Mouse (Mus musculus): ENCODE data around the gene Mycbpap. TPM values are rescaled to one million over a fixed set of nuclear protein-coding genes. Genes with fewer than 3 reads are reported as not detected.

The Mycbpap gene
- total RNA-seq, 1 experiment from 2014 or later, result 5.6 TPM

GRCm38 (mm10) chr11:94480382-94480781, 41.2 kb downstream of the Mycbpap start:
- DNase-seq, result no peak

DNA sequence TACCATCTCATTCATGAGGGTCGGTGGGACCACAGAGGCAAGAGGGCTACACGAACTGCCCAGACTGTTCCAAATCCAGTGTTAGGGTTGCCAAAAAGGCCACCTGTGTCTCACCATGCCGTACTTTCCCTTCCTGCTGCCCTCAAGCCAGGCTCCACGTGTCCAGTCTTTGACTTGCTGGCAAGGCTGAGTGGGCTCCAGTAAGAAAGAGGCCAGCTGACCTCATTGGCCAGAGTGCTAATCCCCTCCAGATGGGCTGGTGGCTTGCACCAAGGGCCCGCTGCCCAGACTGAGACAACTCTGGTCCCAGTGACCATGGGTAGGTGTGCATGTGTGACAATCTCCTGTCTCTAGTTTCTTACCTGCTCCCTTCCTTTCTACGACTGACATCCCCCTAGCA, 43.9 kb downstream of the Mycbpap start:
- DNase-seq, result no peak

DNA sequence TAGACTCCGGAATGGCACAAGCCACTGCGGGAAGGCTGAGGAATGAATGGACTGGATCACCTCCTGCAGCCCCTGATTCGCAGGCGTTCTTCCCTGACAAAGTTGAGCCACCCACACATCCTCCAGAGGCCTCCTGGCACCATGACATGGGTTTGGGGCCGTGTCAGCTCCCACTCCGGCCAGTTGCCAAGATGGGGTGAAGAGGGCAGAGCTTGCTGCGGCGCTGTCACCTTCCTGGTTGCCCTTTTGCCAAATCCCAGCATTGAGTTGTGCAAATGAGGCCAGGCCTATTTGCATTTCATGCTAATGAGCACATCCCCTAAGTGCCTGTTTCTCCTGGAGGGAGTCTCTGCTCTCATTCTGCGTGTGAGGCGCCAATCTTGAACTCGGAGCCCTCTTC, 45.8 kb downstream of the Mycbpap start:
- DNase-seq, result no peak

DNA sequence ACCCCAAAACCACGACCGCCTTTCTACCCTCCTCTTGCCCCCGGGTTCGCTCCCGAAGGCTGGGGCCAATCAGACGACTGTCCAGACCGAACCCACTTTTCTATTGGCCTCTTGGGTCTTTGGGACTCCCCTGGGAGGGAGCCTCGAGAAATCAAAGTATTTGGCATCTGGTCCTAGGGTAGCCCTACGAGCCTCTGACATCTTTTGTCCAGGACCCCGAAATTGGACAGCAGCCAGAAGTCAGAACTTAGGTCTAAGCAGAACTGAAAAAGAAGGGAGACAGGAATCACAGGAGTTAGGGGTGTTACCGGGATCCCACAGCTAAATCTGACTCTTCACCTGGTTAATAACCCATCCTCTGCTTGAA, 47.0 kb downstream of the Mycbpap start:
- no peak for DNase-seq

DNA sequence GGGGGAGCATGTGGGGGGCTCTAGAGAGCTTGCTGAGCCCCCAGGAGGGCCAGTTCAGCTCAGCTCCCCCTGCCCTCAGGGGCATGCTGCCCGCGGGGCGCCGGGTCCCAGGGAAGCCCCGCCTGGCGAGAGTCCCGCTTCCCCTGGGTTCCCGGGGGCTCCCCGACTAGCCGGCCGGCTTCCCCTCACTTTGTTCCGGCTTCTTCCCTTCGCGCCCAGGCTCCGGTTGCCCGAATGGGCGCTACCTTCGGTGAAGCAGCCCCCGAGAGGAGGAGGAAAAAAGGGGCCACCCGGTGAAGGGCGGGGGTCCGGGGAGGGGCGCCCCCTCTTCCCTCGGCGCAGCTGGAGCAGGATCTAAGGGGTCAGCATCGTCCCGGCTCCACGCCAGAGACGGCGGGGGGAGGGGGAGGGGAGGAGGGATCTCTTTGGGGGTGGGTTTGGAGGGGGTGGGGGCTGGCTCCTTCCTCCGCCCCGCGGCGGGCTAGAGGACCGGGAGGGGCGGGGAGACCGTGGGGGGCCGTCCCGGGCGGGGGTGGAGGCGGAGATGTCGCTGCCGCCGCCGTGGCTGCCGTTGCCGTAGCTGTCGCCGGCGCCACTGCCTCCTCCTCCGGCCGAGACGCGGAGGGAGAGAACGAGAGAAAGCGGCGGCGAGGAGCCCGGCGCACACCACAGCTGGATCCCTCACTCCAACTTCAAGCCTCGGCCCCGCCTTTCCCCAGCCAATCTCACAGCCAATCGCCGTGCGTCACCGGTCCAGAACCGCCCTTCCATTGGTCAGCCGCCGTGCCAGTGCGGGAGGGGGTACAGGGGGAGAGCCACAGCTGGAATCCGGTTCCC, 47.6 kb downstream of the Mycbpap start, which contains the start of gene Cacna1g:
TSS of gene Cacna1g (minus strand) at position 492 of the 837 bp plus-strand sequence.
- DNase-seq, result peak; percentile 95

- DNase-seq, result no peak
Observed at GRCm38 (mm10) chr11:94472916-94473706, 48.4 kb downstream of the Mycbpap start.

GRCm38 (mm10) chr11:94472585-94472915, 49.0 kb downstream of the Mycbpap start:
- DNase-seq, result no peak

- DNase-seq, result no peak
Observed at GRCm38 (mm10) chr11:94471740-94472584, 49.6 kb downstream of the Mycbpap start.

DNA sequence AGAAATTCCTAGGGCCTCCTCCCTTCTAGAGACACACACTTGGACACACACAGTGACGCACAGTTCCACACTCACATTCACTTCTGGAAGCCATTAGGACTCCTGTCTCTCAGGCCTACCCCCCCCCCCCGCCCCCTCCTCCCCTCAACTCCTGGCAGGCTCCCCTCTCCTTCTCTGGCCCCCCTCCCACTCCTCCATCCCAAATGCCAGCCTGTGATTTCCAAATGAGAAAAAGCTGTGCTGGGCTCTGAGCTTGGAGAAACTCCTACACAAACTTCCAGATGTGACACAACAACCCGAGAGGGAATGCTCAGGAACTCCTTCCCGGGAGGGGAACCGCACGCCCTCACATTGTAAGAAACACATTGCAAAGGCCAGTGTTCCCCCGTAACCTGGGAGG, 51.2 kb downstream of the Mycbpap start:
- no peak for DNase-seq

- no peak for DNase-seq
Observed at GRCm38 (mm10) chr11:94469136-94470064, 52.1 kb downstream of the Mycbpap start.

DNA sequence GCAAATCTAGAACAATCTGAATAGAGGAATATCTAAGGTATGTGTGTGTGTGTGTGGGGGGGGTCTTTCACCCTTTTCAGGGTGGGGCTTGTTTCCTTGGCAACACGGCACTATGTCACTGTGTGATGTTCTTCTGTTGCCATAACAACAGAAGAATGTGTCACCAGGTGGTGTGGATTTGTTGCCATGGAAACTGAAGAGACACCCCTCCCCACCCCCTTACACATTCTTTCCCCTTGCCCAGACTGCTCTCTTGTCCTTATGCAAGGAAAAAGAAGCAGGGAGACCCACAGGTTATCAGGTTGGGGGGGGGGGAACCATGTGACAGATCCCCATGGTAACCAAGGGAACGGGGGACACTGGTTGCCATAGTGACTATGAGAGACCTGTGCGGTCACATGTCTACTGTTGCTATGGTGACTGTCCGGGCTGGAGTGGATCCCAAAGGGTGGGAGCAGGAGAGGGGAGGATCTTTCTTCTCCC, 52.9 kb downstream of the Mycbpap start:
- DNase-seq, result no peak

DNA sequence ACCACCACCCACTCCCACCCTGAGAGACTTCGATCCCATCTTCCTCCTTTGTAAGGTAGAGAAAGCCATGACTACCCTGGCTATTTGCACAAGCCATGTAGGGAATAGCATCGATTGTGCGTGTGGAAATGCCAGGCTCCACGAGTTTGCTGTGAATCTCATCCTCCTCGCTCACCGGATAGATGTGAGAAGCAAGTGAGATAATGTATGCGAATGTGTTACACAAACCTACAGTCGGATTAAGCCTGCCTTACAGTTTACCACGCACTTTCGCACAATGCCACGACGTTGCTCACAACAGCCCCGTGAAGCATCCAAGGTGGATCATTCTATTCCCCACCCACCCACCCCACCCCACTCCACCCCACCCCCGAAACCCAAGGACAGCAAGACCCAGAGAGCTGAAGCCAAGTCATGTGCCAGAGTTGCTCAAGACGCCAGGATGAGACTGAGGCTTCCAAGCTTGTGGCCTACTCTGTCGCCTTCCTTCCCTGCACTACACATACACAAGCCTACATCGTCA, 55.1 kb downstream of the Mycbpap start:
- DNase-seq, result no peak

- DNase-seq, result no peak
Observed at GRCm38 (mm10) chr11:94464170-94464569, 57.4 kb downstream of the Mycbpap start.

DNA sequence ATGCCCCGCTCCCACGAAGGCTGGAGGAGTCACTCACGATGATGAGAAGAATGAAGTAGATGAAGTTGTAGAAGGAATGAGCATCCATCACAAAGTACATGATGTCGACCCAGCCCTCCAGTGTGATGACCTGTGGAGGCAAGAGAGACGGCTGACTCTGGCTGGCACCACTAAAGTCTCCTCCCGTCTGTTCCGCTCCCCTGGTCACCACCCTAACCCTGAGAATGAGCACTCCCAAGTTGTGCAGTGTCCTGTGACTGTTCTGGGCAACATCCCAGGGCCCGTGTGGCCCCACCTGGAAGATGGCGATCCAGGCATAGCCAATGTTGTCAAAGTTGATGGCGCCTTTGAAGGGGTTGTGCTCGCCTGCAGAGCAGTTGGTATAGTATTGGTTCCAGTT, 59.7 kb downstream of the Mycbpap start:
- no peak for DNase-seq

DNA sequence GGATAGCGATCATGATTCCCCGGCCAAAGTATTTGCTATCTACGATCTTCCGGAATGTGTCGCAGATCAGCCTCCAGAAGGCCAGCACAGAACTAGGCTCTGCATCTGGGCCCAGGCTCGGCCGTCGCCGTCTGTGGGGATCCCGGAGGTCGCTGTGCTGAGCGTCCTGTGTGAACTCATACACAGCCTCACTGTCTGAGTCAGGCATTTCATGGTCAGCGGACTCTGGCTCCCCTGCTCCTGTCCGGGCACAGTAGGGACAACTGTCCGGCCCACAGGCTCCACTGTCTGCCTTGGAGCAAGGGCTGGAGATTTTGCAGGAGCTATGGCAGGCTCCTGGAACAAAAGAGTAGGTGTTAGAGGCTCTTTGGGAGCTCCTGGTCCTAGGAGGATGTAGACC, 64.5 kb downstream of the Mycbpap start:
- DNase-seq, result peak; percentile 55

DNA sequence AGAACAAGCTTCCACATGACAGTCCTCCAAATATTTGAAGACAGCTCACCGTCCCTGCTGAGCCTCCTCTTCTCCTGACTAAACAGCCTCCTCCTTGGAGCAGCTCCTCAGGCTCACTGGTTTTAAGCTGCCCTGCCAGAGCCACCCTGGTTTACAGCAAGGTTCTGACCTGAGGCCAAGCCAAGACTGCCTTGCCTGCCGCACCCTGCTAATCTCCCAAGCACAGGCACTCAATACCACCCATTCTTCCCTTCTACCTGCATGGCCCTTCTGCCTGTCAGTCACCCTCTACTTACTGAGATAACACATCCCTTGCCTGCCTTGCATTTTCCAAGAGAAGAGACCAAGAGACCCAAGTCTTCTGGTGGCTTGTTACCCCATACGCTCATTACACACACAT, 65.2 kb downstream of the Mycbpap start:
- no peak for DNase-seq

DNA sequence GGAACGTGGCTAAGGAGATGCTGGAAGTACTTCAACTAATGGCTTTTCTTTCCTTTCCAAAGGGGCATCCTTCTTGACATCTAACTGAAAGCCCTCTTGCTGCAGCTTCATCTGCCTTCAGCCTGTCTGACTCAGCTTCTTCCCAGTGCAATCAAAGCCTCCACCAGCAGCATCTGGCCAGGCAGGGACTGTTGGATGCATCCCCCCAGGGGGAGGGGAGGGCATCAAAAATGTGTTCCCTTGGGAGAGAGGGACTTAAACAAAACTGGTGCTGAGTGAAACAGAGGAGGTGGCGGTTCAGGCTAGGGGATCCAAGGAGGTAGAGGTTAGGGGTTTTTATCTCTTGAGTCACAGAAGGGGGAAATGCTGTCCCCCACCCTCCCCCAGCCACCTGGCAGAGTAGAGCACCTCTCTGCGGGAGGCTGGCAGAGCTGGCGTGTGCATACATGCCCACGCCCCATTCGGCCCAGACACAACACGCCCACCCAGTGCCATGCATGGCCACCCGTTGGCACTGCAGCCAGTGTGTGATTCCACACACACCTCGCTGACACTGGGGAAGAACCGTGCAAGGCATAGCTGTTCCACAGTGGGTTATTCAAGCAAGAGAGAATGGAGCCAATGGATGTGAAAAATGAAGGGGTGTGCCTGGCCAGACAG, 66.3 kb downstream of the Mycbpap start:
- DNase-seq, result no peak

GRCm38 (mm10) chr11:94454756-94455155, 66.8 kb downstream of the Mycbpap start:
- no peak for DNase-seq
